ENCODE assay signal across 8 mouse cellular contexts in genomic region chr10:70599925-70600305, GRCm38 (mm10). TPM values are rescaled to one million over a fixed set of nuclear protein-coding genes. Genes with fewer than 3 reads are reported as not detected.
A peak's percentile ranks its signal among the peaks of the same experiment; 100 is the strongest.
DNase-seq lines count a peak whose midpoint lies in the region; ATAC-seq lines count a peak whose summit lies in the region.

No protein-coding gene starts in this region.

- peak overlapping the region; percentile 94 for H3K9ac ChIP-seq in neural tube, embryonic 11.5 days (ENCODE audit: low read length)
- H3K9ac ChIP-seq in stomach, embryonic 15.5 days: no peak overlapping the region

- peaks cover 10% of the 10 kb centered on the region for H3K4me1 ChIP-seq in erythroblast, embryonic 14.5 days (ENCODE audit: control insufficient read depth)
- H3K4me1 ChIP-seq in neural tube, embryonic 11.5 days (ENCODE audit: control insufficient read depth, insufficient read depth, low read length): 0 out of 2 replicates have a peak, but pooled peaks cover 3% of the 10 kb centered on the region
- H3K4me1 ChIP-seq in limb, embryonic 10.5 days: peaks cover 17% of the 10 kb centered on the region
- peaks cover 5% of the 10 kb centered on the region for H3K4me1 ChIP-seq in stomach, embryonic 15.5 days

- DNase-seq in neural tube, embryonic 11.5 days (ENCODE audit: low spot score): no peak
- DNase-seq in neural tube, embryonic 10.5 days (ENCODE audit: extremely low spot score, low spot score): no peak
- DNase-seq in limb, embryonic 10.5 days (ENCODE audit: low spot score): no peak
- DNase-seq in right cerebral cortex, postnatal 36 days (ENCODE audit: low spot score in 2 of 2): no peak
- DNase-seq in layer of hippocampus, adult 18-20 months (ENCODE audit: low spot score in 2 of 2): no peak

- peaks cover 10% of the 10 kb centered on the region for H3K9me3 ChIP-seq in erythroblast, embryonic 14.5 days (ENCODE audit: control insufficient read depth, low read length)
- H3K9me3 ChIP-seq in neural tube, embryonic 11.5 days (ENCODE audit: control insufficient read depth, low read length): no peaks in the 10 kb centered on the region
- no peaks in the 10 kb centered on the region for H3K9me3 ChIP-seq in limb, embryonic 10.5 days (replicated peaks)
- H3K9me3 ChIP-seq in stomach, embryonic 15.5 days: no peaks in the 10 kb centered on the region

- H3K27ac ChIP-seq in neural tube, embryonic 11.5 days (ENCODE audit: low read depth, low read length): peak overlapping the region; percentile 92
- peak overlapping the region; percentile 64 for H3K27ac ChIP-seq in limb, embryonic 10.5 days
- H3K27ac ChIP-seq in stomach, embryonic 15.5 days: no peak overlapping the region

- ATAC-seq in erythroblast, adult 5-6 weeks (replicated peaks; ENCODE audit: low FRiP score, poor library complexity, severe bottlenecking): no peak
- ATAC-seq in neural tube, embryonic 11.5 days (ENCODE audit: insufficient read depth, low FRiP score, low TSS enrichment): peak; percentile 32
- peak; percentile 7 for ATAC-seq in stomach, embryonic 15.5 days (ENCODE audit: insufficient read depth, low FRiP score, low read depth)

- H3K36me3 ChIP-seq in erythroblast, embryonic 14.5 days (ENCODE audit: control insufficient read depth): no peaks in the 10 kb centered on the region
- H3K36me3 ChIP-seq in neural tube, embryonic 11.5 days (ENCODE audit: control insufficient read depth, insufficient read depth, low read length): no peaks in the 10 kb centered on the region
- H3K36me3 ChIP-seq in limb, embryonic 10.5 days: no peaks in the 10 kb centered on the region
- H3K36me3 ChIP-seq in stomach, embryonic 15.5 days: no peaks in the 10 kb centered on the region

- H3K4me3 ChIP-seq in erythroblast, embryonic 14.5 days (replicated peaks): peak overlapping the region; percentile 52
- peak overlapping the region; percentile 83 for H3K4me3 ChIP-seq in neural tube, embryonic 11.5 days (ENCODE audit: low read depth, low read length)
- peak overlapping the region; percentile 76 for H3K4me3 ChIP-seq in limb, embryonic 10.5 days
- H3K4me3 ChIP-seq in stomach, embryonic 15.5 days (replicated peaks): peak overlapping the region; percentile 67

- under 1% methylated on average over 28 of the region's 28 CpGs for WGBS in neural tube, embryonic 11.5 days
- WGBS in limb, embryonic 10.5 days: under 1% methylated on average over 28 of the region's 28 CpGs
- WGBS in stomach, embryonic 15.5 days: under 1% methylated on average over 28 of the region's 28 CpGs

- peaks cover 25% of the 10 kb centered on the region for H3K27me3 ChIP-seq in erythroblast, embryonic 14.5 days (ENCODE audit: control insufficient read depth)
- H3K27me3 ChIP-seq in neural tube, embryonic 11.5 days (ENCODE audit: control insufficient read depth, insufficient read depth, low read length): no peaks in the 10 kb centered on the region
- H3K27me3 ChIP-seq in limb, embryonic 10.5 days (ENCODE audit: low read depth, poor library complexity, severe bottlenecking): peaks cover 45% of the 10 kb centered on the region
- H3K27me3 ChIP-seq in stomach, embryonic 15.5 days (replicated peaks): peaks cover 19% of the 10 kb centered on the region

- H3K4me2 ChIP-seq in neural tube, embryonic 11.5 days (ENCODE audit: low read depth): peak overlapping the region; percentile 90
- peak overlapping the region; percentile 96 for H3K4me2 ChIP-seq in stomach, embryonic 15.5 days

RNA-seq across cellular contexts. Expression of gene Phyhipl, which starts 55.9 kb away (rescaled TPM):
- not detected in 2 replicates for polyA plus RNA-seq in erythroblast, embryonic 14.5 days (2012)
- not detected in 2 replicates for total RNA-seq in erythroblast, adult 5-6 weeks (2015; ENCODE audit: low replicate concordance)
- 0.14 TPM in 1 of 2 replicates, not detected in the other for total RNA-seq in erythroblast, adult 5-6 weeks (2017; ENCODE audit: low replicate concordance)
- 142 and 166 TPM in 2 replicates for polyA plus RNA-seq in neural tube, embryonic 11.5 days (2014; fragmentation: Nextera tagmentation; extraction: Ambion mirVana)
- polyA plus RNA-seq in limb, embryonic 10.5 days (2016; fragmentation: Nextera tagmentation; extraction: Ambion mirVana): 2.0 and 2.8 TPM in 2 replicates
- polyA plus RNA-seq in stomach, embryonic 15.5 days (2015; fragmentation: Nextera tagmentation; extraction: Ambion mirVana): 3.4 and 4.0 TPM in 2 replicates
- total RNA-seq in layer of hippocampus, adult 18-20 months (2021): 100 to 1,000 TPM; 177 to 195 TPM

Comparison
In these comparisons a context has a peak if more than half of its experiments do, and no peak if none do; other contexts are left out.
1. RNA of gene Phyhipl, which starts 55.9 kb away (polyA plus RNA-seq): 142 to 166 TPM in neural tube, embryonic 11.5 days; 3.4 to 4.0 TPM in stomach, embryonic 15.5 days, 2.0 to 2.8 TPM in limb, embryonic 10.5 days and not detected in erythroblast, embryonic 14.5 days; every median in the first group is over 10 times any median in the second.
2. Peak in every context shown above with its lines, with median percentiles within 50 percentile points of each other: H3K4me3 ChIP-seq.